Mouse (Mus musculus) embryonic fibroblast, embryonic 13.5 days (primary cell): ENCODE data around the gene Ptpra. TPM values are rescaled to one million over a fixed set of nuclear protein-coding genes. Genes with fewer than 3 reads are reported as not detected.

ENCODE experiments used
- H3K27ac ChIP-seq: 2 replicates; pipeline ENCODE4 v1.5.1; 2012; ENCODE audit warnings: low read length, control low read depth, inconsistent platforms; ENCODE audit not compliant: insufficient read depth
- H3K4me1 ChIP-seq: 2 replicates; pipeline ENCODE4 v1.6.1; 2011; ENCODE audit warnings: low read length; ENCODE audit not compliant: control insufficient read depth, insufficient read depth
- H3K4me3 ChIP-seq: 2 replicates; pipeline ENCODE4 v1.5.1; 2011; ENCODE audit warnings: mild to moderate bottlenecking, control low read depth, low read length; ENCODE audit not compliant: insufficient read depth
- CTCF ChIP-seq: IDR thresholded peaks from 2 replicates; pipeline ENCODE4 v1.5.1; 2011; ENCODE audit warnings: mild to moderate bottlenecking, control low read depth, low read length, moderate library complexity, borderline replicate concordance; ENCODE audit not compliant: insufficient read depth
- POLR2A ChIP-seq: IDR thresholded peaks from 2 replicates; pipeline ENCODE4 v1.6.1; 2011; ENCODE audit warnings: low read depth, mild to moderate bottlenecking, control low read depth, low read length, moderate library complexity
- polyA plus RNA-seq: library from polyadenylated mRNA; stranded (reverse); fragments of >200 nt; gene quantifications from 2 replicates; pipeline ENCODE4 v1.2.4, GENCODE M21; 2011; ENCODE audit warnings: low read depth; ENCODE audit not compliant: missing spikeins, insufficient read length

The Ptpra gene
- polyA plus RNA-seq, 1 experiment = 116 TPM

GRCm38 (mm10) chr2:130421781-130422620 is 28.1 kb upstream of the Ptpra start:
- Histone ChIP-seq H3K4me3 (no peak overlapping the region), H3K4me1 (no peaks in the 10 kb centered on the region; the same call in 1 of the 2 replicates), H3K27ac (no peak overlapping the region)
- TF ChIP-seq CTCF (no peak), POLR2A (no peak)

GRCm38 (mm10) chr2:130423397-130424125 is 26.5 kb upstream of the Ptpra start:
- peak overlapping the region; percentile 71 for H3K4me3 ChIP-seq
- peaks cover 2% of the 10 kb centered on the region; the same call in 1 of the 2 replicates for H3K4me1 ChIP-seq
- TF ChIP-seq POLR2A = no peak; the same call in 1 of the 2 replicates
- no peak for TF ChIP-seq CTCF
- H3K27ac ChIP-seq = peak overlapping the region; percentile 49

GRCm38 (mm10) chr2:130424126-130424853 is 25.8 kb upstream of the Ptpra start, which contains the start of the genes Vps16 and Pced1a:
Vps16 (plus strand) TSS chr2:130424339.
Pced1a (minus strand) TSS chr2:130424701.
- H3K4me1 ChIP-seq = peaks cover 2% of the 10 kb centered on the region; the same call in 1 of the 2 replicates
- TF ChIP-seq POLR2A (peak; percentile 70), CTCF (no peak)
- H3K27ac ChIP-seq = peak within 1 kb of the TSS; percentile 63
- peak within 1 kb of the TSS; percentile 71 for H3K4me3 ChIP-seq

- peaks cover 2% of the 10 kb centered on the region; the same call in 1 of the 2 replicates for H3K4me1 ChIP-seq
- TF ChIP-seq CTCF (no peak), POLR2A (no peak)
- peak overlapping the region; percentile 71 for H3K4me3 ChIP-seq
- H3K27ac ChIP-seq = no peak overlapping the region
Measured at GRCm38 (mm10) chr2:130425112-130425511, 25.0 kb upstream of the Ptpra start.

GRCm38 (mm10) chr2:130429851-130430250 is 20.2 kb upstream of the Ptpra start:
- no peak overlapping the region for H3K4me3 ChIP-seq
- H3K4me1 ChIP-seq = 0 out of 2 replicates have a peak, but pooled peaks cover 2% of the 10 kb centered on the region
- H3K27ac ChIP-seq = no peak overlapping the region
- TF ChIP-seq CTCF (no peak), POLR2A (no peak)

- Histone ChIP-seq H3K4me3 (no peak overlapping the region), H3K27ac (no peak overlapping the region), H3K4me1 (0 out of 2 replicates have a peak, but pooled peaks cover 2% of the 10 kb centered on the region)
- TF ChIP-seq POLR2A (no peak), CTCF (no peak)
Measured at GRCm38 (mm10) chr2:130430484-130430883, 19.6 kb upstream of the Ptpra start.

GRCm38 (mm10) chr2:130432157-130432556 is 17.9 kb upstream of the Ptpra start:
- 0 out of 2 replicates have a peak, but pooled peaks cover 2% of the 10 kb centered on the region for H3K4me1 ChIP-seq
- TF ChIP-seq CTCF (no peak), POLR2A (no peak)
- H3K4me3 ChIP-seq = no peak overlapping the region
- no peak overlapping the region for H3K27ac ChIP-seq

- Histone ChIP-seq H3K4me3 (no peak overlapping the region), H3K4me1 (no peaks in the 10 kb centered on the region), H3K27ac (no peak overlapping the region)
- TF ChIP-seq POLR2A = no peak
- peak; percentile 47; the same call in 1 of the 2 replicates for TF ChIP-seq CTCF
Measured at GRCm38 (mm10) chr2:130433152-130433551, 16.9 kb upstream of the Ptpra start.

GRCm38 (mm10) chr2:130436769-130437168 is 13.3 kb upstream of the Ptpra start:
- no peak overlapping the region for H3K4me3 ChIP-seq
- TF ChIP-seq POLR2A (no peak), CTCF (no peak)
- no peaks in the 10 kb centered on the region for H3K4me1 ChIP-seq
- H3K27ac ChIP-seq = no peak overlapping the region

- Histone ChIP-seq H3K4me1 (no peaks in the 10 kb centered on the region), H3K4me3 (no peak overlapping the region), H3K27ac (no peak overlapping the region)
- TF ChIP-seq POLR2A (no peak), CTCF (no peak)
Measured at GRCm38 (mm10) chr2:130438861-130439260, 11.2 kb upstream of the Ptpra start.
